Mouse (Mus musculus) cerebellum, postnatal 36 days (tissue): ENCODE results near the gene Hist1h2bg.
A peak's percentile ranks its signal among the peaks of the same experiment; 100 is the strongest.
"Not testable (repeated sequence)": the region's sequence is repeated elsewhere in the genome, so short reads cannot be mapped to it uniquely, and the experiment has no call there.

Experiments
- DNase-seq, 2 experiments: peaks; one replicate each; pipeline ENCODE4 v3.0.0; 2021 to 2022; ENCODE audit warnings: mixed read lengths in 2 of 2

Hist1h2bg gene

DNA sequence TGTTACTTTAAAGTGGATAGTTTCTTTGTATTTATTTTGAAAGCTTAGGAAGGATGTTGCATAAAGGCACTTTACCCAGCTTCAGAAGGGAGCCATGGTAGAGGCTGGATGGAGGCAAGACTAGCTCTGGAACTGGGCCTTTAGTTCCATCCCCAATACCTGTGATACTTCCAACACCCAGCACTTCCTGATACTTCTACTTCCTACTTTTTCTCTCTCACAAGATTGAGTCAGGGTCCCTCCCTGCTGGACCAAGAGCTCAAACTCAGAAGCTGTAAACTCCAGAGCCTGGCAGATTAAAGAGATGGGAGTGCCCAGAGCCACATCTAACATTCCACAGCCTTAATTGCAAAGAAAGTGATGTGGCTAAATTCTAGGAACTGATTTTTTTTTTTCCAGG is 13.1 kb downstream of the Hist1h2bg start:
- DNase-seq: no peak

DNA sequence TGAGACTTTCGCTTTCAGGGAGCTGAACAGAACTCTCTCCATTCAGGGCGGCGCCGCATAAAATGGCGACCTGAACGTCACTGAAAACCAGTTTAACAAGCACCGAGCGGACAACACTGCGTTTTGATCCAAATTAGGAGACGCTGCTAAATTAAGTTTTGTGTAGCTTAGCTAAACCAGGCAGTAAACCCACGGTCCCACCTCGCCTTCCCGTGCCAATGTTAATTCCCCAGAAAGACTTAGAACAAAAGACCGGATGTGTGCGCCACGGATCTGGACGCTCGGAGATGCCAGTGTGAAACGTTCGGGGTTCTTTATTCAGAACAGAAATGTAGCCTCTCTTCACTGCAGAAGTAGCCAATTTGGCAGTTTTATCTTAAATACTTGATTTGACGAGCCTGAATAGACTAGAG is 13.8 kb downstream of the Hist1h2bg start:
- peak; percentile 47 to 57 for DNase-seq

DNA sequence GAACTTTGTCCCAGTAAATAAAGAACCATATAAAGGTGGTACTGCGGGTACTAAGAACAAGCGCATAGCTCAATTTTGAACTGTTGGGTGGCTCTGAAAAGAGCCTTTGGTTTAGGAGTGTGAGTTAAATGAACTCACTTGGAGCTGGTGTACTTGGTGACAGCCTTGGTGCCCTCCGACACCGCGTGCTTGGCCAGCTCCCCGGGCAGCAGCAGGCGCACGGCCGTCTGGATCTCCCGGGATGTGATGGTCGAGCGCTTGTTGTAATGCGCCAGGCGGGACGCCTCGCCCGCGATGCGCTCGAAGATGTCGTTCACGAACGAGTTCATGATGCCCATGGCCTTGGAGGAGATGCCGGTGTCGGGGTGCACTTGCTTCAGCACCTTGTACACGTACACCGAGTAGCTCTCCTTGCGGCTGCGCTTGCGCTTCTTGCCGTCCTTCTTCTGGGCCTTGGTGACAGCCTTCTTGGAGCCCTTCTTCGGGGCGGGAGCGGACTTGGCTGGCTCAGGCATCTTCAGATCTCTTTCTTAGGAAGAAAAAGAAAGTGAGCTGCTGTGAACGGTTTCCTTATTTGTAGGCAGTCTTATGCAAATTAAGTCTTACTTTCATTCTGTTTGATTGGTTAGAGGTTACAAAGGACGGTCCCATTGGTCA is 14.4 kb downstream of the Hist1h2bg start:
- DNase-seq: peak; percentile 44 to 65

DNA sequence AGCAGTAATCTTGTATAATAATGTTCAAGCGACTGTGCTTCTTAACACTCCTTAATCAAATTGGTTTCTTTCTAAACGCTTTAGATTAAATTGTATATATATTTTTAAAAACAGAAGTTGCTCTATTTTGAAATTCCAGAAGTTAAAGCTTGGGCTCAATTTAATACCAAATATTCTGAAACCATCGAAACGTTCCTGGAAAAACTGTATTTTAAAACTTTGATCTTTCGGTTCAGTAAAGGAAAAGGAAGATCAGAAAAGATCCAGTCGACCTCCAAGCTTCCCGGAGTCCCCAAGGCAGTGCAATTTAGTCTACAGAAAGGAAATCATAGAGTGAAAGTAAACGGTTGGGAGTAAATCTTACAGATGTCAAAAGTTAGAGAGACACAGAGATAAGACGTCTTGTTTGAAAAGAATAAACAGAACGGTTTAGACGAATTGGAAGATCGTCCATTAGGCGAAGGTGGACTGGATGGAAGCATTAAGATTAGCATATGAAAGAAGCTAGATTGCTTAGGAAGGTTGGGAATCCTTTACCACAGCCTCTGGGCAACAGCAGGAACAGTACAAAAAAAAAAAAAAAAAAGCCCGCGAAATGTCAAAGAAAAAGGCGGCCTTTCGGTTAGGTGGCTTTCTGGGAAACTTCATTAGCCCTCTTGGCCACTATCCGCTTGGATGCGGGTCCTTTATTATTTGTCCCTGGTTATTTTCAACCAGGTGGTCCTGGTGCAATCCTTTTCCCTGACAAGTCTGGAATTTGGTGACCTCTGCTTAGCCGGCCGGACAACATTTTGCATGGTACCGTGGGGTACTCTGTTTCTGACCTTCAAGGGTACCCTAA is 15.1 kb downstream of the Hist1h2bg start:
- no peak for DNase-seq

DNA sequence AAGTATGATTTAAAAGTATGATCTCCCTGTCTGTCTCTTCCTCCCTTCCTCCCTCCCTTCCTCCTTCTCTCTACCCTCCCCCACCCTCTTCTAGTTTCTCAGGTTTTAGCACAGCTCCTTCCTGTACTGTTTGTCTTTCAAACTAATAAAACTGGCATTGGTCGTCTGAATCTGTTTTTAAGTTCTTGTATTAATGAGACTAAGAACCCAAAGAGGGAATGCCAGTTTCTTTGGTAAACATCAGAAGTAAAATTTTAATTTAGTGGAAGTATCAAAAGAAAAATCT is 15.7 kb downstream of the Hist1h2bg start:
- no peak for DNase-seq

DNA sequence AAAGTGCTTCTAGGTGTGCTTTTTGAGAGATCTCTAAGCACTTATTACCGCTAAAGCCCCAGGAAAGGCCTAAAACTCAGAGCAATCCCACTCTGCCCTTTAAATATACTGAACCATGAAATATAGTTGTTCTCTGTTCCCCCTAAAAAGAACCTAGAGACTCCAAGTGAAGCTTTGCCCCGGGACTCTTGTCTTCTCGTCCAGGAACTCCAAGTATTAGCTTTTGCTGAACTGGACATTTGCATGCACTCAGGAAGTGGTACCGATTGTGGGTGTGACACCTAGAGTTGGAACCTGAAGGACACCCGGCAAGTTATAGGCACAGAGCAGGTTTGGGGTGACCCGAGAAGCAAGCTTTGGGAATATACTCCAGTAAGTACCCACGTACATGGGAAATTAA is 20.0 kb downstream of the Hist1h2bg start:
- DNase-seq: no peak

DNA sequence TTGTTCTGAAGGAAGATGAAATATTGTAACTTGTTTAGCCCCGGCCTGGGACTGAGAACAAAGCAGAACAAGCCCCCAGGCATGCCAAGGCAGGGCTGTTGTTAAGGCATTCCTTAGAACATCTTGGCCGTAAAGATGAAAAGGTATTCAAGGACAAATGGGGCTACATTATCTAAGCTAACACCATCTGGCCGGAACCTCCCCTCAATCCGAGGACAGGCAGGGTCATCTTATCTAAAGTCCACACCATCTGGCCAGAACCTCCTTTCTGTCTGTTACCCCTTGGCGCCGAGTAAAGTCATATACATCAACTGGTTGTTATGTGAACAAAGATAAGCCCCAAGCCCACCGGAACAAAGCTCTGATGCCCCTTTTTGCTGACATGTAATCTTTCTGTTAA is 20.7 kb downstream of the Hist1h2bg start:
- DNase-seq: not testable (repeated sequence)

DNA sequence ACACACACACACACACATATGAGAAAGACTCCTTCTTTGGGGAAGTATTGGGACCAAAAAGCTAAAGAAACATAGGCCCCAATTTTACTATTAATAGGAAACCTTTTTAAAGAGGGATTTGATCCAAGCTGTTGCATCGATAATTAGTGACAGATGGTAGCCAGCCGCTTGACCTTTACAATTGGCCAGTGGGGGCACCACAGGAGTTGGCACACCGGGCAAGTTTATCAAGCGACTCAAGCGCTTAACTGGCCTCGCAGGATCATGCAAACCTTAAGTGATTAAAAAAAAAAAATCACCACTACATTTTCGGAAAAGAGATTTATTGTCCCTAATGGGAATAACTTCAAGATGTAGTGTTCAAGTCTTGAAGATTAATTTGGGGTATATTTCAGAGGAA is 21.4 kb downstream of the Hist1h2bg start:
- peak; percentile 63 to 66 for DNase-seq

DNA sequence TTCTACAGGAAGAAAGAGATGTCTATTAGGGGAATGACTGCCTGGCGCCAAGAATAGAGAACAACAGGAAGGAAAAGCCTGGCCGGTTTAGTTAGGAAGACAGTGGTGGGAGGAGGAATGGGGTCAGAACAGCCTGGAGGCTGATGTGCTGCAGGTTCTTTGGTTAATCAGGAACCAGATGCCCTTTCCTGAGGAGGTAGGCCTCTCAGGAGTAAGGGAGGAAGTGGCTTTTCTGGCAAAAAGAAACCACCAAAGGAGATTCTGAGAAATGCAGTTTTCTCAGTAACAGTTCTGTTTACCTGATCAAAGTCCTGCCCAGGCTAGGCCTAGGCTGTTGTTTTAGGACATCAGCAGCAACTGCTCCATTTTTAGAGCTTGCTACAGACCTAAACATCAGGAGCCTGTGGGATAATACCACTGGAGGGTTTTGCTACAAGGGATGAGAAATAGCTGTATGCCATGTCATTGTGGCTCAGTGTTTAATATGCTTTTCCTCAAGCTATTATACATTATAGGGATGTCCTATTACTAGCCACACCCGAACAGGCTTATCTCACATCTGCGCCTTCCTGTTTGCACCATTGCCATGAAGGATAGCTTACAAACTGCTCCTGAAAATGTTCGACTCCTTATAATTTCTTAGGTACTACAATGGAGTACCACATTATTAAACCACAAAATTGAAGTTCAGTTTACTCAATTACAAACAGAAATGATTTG is 22.0 kb downstream of the Hist1h2bg start:
- DNase-seq: no peak

DNA sequence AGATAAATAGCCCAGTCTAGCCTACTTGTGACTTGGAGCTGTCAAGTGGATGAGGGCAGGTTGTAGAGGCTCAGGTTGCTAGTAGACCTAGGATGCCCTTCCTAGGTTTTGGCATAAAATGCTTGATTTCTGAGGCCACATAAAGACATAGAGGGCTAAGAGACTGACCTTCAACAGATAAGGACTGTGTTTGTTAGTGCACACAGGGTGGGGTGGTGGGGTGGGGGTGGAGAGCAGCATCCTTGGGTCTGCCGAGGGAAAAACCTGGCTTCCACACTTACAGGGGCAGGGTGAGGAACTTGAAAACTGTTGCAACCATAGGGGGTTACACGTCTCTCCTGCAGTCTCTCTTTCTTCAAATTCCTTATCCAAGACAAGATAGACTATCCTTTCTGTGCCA is 24.0 kb downstream of the Hist1h2bg start:
- DNase-seq: no peak

DNA sequence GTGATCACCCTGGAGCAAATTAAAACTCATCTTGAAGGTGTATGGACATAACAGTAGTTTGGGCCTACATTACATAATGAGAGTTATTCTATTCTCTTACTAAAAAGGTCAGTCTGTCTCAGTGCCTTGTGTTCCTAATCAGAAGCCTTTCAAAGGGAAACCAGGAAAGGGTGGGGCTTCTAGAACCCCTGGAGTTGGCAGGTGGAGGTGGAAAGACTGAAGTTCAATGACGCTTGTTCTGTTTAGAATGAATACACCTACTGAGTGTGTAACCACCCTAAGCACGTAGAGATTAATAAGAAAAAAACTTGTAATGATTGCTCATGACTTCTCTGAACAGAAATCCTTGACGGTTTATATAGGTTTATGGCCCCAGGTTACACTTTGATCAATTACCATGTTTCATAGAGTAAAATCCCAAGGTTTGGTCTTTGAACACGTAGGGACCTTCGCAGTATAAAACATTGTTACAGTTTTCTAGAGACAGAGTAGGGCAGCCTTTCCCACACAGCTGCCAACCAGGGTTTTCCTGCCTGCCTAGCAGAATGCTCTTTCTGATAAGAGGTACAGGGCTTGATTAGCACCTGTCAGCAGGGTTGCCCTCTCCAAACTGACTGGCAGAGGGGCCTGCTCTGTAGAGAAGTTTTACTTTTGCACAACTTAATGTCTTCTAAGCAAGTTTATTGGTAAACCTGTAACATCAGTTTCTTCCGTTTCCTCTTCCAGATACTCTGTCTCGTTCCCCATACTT is 24.6 kb downstream of the Hist1h2bg start:
- no peak for DNase-seq

DNA sequence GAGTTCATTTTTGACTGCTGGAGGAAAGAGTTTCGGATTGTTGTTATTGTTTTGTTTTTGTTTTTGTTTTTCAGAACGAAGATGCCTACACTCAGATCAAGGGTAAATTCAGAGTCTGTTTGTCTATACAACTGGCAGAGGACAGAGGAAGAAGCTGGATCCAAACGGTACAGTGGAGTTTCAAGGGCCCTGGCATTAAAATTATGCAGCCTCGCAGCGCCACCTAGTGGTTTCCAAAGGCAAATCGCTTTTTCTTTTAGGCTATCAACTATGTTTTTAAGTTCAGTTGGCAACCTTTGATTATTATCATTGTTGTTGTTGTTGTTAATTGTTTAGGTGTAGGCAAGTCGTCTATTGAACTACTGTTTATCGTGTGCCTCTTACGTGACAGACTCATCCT is 26.8 kb downstream of the Hist1h2bg start:
- DNase-seq: peak; percentile 80 to 85

DNA sequence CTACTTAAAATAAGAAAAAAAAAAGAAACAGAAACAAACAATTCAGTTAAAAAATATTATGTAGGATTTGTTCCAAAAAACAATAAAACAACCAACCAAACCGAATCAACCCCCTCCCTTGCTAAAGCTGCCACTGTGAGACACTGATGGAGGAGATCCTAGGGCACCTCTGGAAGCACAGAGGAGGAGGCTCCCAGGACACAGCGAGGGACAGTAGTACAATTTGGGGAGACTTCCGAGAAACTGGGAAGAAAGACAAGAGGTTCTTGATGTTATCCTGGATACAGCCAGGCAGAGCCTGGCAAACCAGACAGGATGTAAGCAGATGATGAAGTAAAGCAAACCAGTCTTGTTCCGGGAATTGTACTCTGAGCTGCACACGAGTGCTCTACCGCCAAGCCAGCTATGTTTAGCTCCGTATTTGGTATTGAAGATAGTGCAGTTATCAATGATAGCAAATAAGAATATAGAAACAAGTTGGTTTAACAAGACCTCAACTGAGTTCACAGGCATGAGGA is 32.0 kb downstream of the Hist1h2bg start:
- DNase-seq: no peak

DNA sequence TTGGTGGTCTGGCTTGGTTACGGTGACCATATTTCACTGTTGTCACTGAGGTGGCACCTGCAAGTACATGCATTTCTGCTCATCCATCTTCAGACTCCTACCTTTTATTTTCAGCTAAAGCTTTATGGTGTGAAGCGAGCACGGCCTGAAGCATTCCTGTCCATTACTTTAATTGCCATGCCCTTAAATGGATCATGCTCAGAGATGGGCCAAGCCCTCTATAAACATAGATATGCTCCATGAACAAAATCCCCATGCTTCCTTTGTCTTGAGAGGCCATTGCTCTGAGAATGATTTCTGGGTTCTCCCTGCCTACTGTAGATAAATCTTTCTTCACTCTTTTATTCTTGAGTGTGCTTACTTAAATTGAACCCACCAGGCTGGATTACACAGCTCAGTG is 33.3 kb downstream of the Hist1h2bg start:
- no peak for DNase-seq

DNA sequence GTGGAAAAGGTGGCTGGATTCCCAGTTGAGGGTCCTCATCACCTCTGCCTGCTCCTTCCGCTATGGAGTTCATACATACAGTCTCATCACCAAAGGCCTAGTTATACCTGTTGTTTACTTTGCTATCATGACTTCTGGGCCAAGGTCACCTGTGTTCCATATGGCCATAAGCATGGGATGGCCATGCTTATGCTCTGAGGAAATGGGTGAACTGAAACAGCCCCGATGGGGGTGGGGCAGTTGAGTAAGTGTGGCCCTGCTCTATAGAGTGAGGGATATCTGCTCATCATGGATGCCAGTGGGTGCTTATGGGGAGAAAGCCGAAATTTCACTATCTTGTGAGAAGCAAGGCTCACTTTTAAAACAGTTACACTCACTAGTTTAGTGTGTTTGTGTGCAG is 33.9 kb downstream of the Hist1h2bg start:
- DNase-seq: no peak

DNA sequence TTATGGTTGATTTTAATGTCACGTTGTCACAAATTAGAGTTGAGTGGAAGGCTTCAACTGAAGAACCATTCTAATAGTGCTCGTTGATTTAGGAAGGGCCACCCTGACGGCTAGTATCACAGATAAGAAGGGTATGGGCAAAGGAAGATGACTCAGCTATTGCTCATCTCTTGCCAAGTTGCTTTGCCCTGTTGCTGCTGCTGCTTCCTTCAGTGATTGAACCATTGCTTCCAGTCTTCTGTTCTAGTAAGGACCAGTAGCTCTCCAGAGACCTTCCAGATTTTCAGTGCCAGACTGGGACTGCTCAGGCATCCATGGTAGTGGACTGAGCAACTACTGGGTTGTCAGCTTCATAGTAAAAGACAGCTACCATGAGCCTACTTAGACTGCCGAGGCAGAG is 38.0 kb downstream of the Hist1h2bg start:
- no peak for DNase-seq

DNA sequence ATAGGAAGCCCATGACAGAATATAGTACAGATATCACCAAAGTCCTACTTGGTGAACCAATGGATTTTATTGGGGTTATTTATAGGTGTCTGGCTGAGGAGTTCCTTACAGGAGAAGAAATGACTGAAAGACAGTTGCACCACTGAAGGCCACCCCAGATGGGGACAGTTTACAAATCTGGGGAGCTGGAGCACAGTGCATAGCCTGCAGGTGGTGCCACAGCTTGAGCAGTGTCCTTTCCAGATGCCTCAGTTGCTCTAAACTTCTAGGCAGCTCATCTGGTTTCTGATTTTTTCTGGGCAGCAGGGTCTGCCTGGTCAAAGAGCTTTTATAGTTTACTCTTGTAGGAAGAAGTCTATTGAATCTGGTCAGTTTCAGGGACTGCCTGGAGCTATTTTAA is 38.6 kb downstream of the Hist1h2bg start:
- DNase-seq: no peak

DNA sequence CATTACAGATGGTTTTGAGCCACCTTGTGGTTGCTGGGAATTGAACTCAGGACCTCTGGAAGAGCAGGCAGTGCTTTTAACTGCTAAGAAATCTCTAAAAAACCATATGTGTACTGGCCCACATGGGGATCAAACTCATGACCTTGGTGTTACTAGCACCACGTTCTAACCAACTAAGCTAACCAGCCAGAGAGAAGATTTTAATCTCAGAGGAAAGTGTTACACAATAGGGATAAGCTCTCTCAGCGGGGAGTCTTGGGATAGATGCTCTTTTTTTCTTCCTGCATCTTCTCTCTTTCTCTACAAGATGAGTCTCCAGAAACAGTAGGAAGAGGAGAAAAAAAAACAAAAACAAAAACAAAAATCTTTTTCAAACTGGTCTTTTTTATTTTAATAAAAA is 39.2 kb downstream of the Hist1h2bg start:
- DNase-seq: no peak

DNA sequence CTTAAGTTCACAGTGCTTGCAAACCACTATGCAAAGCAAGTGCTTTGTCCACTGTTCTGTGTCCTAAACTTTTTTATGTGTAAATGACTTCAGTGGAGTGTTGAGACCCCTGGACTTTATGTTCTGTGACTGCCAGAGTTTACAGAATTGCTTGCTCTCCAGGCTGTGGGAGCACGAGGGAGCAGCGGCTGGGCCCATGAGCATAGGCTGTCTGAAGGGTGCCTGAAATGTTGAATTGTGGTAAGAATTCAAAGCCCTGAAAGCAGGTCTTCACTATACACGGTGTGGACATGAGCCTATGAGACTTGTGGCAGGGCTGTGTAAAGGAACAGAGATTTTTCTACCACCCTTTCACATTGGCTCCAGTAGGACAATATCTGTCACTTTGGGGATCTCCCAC is 40.4 kb downstream of the Hist1h2bg start:
- DNase-seq: no peak

DNA sequence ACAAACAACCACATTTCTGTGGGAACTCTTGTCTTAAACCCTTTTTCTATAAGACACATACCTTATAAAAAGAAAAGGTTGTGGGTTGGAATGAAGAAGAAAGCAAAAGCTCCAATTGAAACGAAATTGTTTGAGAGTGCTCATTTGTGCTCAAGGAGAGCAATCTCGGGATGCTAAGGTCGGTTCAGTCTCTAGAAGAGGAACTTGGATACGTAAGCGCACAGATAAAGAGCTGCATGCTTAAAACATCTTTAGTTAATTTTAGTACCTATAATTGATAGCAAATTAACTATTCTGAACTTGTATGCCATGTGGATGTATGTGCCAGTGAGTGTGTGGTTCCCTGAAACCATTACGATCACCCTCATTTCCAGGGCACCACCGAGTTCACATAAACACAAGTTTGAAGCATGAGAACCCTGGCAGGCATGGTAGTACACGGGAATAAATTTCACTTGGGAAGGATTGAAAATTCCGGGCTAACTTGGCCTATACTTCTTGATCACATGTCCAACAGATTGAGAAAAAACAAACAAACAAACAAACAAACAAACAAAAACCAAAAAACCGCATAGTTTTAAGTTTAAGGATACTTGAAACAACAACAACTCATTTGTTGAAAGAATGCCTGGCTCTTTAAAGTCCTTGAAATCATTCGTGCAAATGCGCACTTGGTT is 49.0 kb downstream of the Hist1h2bg start:
- peak in 1 of 2 experiments; percentile 13 for DNase-seq

DNA sequence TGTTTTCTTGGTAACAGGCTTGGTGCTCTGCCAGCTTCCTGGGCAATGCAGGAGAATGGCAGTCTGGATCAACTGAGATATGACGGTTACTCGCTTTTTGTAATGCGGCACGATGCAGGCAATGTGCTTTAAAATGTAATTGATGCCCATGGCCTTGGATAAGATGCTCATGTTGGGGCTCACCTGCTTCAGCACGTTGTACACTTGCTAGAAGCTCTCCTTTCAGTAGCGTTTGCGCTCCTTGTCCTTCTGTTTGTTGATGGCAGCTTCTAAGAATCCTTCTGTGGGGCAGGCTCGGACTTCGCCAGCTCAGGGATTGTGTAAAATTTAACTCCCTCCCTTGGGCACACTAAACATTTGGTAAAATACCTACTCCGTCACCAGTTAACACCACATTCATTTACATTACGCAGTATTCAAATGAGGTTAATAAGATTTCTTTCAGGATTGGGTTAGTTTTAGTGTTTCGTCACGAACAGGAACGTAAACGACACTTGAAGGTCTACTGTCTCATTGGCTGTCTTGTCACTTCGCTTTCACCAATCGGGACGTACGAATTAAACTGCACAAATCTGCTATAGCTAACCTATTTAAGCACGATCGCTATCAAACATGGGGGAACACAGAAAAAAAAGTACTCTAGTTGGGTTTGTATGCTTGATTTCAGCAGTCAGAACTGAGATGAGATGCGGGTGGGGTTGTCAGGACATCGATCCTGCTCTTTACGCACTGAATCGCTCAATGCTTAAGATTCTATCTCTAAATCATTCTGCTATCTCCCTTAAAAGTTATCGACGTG is 49.7 kb downstream of the Hist1h2bg start, which contains the start of gene Hist1h2be:
Hist1h2be (minus strand) TSS at position 392 of the 799 bp plus-strand sequence.
- DNase-seq: peak; percentile 65 to 74
